Mouse (Mus musculus) limb, embryonic 12.5 days (tissue): ENCODE measurements at regions not wholly inside any gene's neighbourhood (a gene's known extent, or its start where the extent isn't known, plus 50 kb on each side); places are given as distances from the start of the nearest gene placed in this dataset.

Source experiments
- ATAC-seq: fragments of 200-750 bp; cut with Nextera tagmentation; 2 replicates; pipeline ENCODE4 v1.8.0; 2017; ENCODE audit warnings: low read depth, moderate TSS enrichment; ENCODE audit not compliant: insufficient number of reproducible peaks, insufficient read depth, low FRiP score, low TSS enrichment
- H3K27ac ChIP-seq: fragments of 300-500 bp; sonication (generic); 2 replicates; pipeline ENCODE4 v1.5.1; 2016; ENCODE audit warnings: mild to moderate bottlenecking, moderate library complexity
- H3K27me3 ChIP-seq: fragments of 300-500 bp; sonication (generic); 2 replicates; pipeline ENCODE4 v1.6.1; 2016; ENCODE audit warnings: mild to moderate bottlenecking, moderate library complexity
- H3K36me3 ChIP-seq: fragments of 300-500 bp; sonication (generic); 2 replicates; pipeline ENCODE4 v1.6.1; 2016; ENCODE audit warnings: mild to moderate bottlenecking, moderate library complexity
- H3K4me1 ChIP-seq: fragments of 300-500 bp; sonication (generic); replicated peaks from 2 replicates; pipeline ENCODE4 v1.6.1; 2016
- H3K4me2 ChIP-seq: fragments of 300-500 bp; sonication (generic); 2 replicates; pipeline ENCODE4 v1.6.1; 2016; ENCODE audit warnings: mild to moderate bottlenecking, moderate library complexity
- H3K4me3 ChIP-seq: fragments of 300-500 bp; sonication (generic); replicated peaks from 2 replicates; pipeline ENCODE4 v1.5.1; 2016; ENCODE audit warnings: mild to moderate bottlenecking
- H3K9ac ChIP-seq: fragments of 300-500 bp; sonication (generic); replicated peaks from 2 replicates; pipeline ENCODE4 v1.6.1; 2016; ENCODE audit warnings: mild to moderate bottlenecking, moderate library complexity
- H3K9me3 ChIP-seq: fragments of 300-500 bp; sonication (generic); 2 replicates; pipeline ENCODE4 v1.6.1; 2016; ENCODE audit warnings: mild to moderate bottlenecking, moderate library complexity
- WGBS: fragments of 180-500 bp; shearing (Covaris S2); methylation state at CpG from one replicate; pipeline ENCODE4 v1.1.7; 2016; 5-methylcytosine and 5-hydroxymethylcytosine counted together

- no peaks in the 10 kb centered on the region for H3K27me3 ChIP-seq
- H3K4me1 ChIP-seq, result 0 out of 2 replicates have a peak, but pooled peaks cover 8% of the 10 kb centered on the region
- H3K36me3 ChIP-seq, result no peaks in the 10 kb centered on the region
- H3K27ac ChIP-seq, result no peak overlapping the region
- no peak overlapping the region for H3K9ac ChIP-seq
- ATAC-seq, result no peak
- no peak overlapping the region for H3K4me2 ChIP-seq
- WGBS, result 58% methylated on average over 2 of the region's 2 CpGs
- H3K4me3 ChIP-seq, result no peak overlapping the region
- peaks cover 4% of the 10 kb centered on the region; the same call in 1 of the 2 replicates for H3K9me3 ChIP-seq
Measured at GRCm38 (mm10) chr2:51822976-51823375, 112.0 kb downstream of the Rbm43 start.

- no peak for ATAC-seq
- Histone ChIP-seq H3K4me3 (no peak overlapping the region), H3K27ac (no peak overlapping the region)
Measured at GRCm38 (mm10) chr2:51830286-51830944, 104.5 kb downstream of the Rbm43 start.

GRCm38 (mm10) chr2:51830965-51831720, 103.8 kb downstream of the Rbm43 start:
- no peak for ATAC-seq
- no peak overlapping the region for H3K4me2 ChIP-seq
- H3K36me3 ChIP-seq, result no peaks in the 10 kb centered on the region
- peaks cover 11% of the 10 kb centered on the region; the same call in 1 of the 2 replicates for H3K4me1 ChIP-seq
- H3K9ac ChIP-seq, result no peak overlapping the region
- H3K4me3 ChIP-seq, result no peak overlapping the region
- H3K27me3 ChIP-seq, result no peaks in the 10 kb centered on the region
- 0 out of 2 replicates have a peak, but pooled peaks cover 5% of the 10 kb centered on the region for H3K9me3 ChIP-seq
- WGBS, result 87% methylated on average over 9 of the region's 9 CpGs
- no peak overlapping the region for H3K27ac ChIP-seq

More at GRCm38 (mm10) chr2:51830286-51830944, 104.5 kb downstream of the Rbm43 start:
- H3K9ac ChIP-seq, result no peak overlapping the region
- H3K4me1 ChIP-seq, result peaks cover 13% of the 10 kb centered on the region; the same call in 1 of the 2 replicates
- no peaks in the 10 kb centered on the region for H3K27me3 ChIP-seq
- 36% methylated on average over 7 of the region's 7 CpGs for WGBS
- no peak overlapping the region for H3K4me2 ChIP-seq
- 0 out of 2 replicates have a peak, but pooled peaks cover 5% of the 10 kb centered on the region for H3K9me3 ChIP-seq
- H3K36me3 ChIP-seq, result no peaks in the 10 kb centered on the region

- Histone ChIP-seq H3K27ac (no peak overlapping the region), H3K4me3 (no peak overlapping the region), H3K4me2 (no peak overlapping the region), H3K9ac (no peak overlapping the region), H3K4me1 (no peaks in the 10 kb centered on the region), H3K27me3 (no peaks in the 10 kb centered on the region), H3K9me3 (0 out of 2 replicates have a peak, but pooled peaks cover 5% of the 10 kb centered on the region), H3K36me3 (no peaks in the 10 kb centered on the region)
- no peak for ATAC-seq
- 63% methylated on average over 5 of the region's 5 CpGs for WGBS
Measured at GRCm38 (mm10) chr2:51837864-51838263, 97.1 kb downstream of the Rbm43 start.

GRCm38 (mm10) chr2:51840808-51841207, 94.2 kb downstream of the Rbm43 start:
- Histone ChIP-seq H3K4me3 (no peak overlapping the region), H3K36me3 (no peaks in the 10 kb centered on the region), H3K4me2 (no peak overlapping the region), H3K9me3 (no peaks in the 10 kb centered on the region), H3K27ac (no peak overlapping the region), H3K9ac (no peak overlapping the region), H3K27me3 (no peaks in the 10 kb centered on the region), H3K4me1 (peaks cover 8% of the 10 kb centered on the region)
- WGBS, result 89% methylated on average over 3 of the region's 3 CpGs
- ATAC-seq, result no peak

GRCm38 (mm10) chr2:51844831-51845230, 90.1 kb downstream of the Rbm43 start:
- Histone ChIP-seq H3K27me3 (no peaks in the 10 kb centered on the region), H3K4me2 (no peak overlapping the region), H3K27ac (peak overlapping the region; percentile 50), H3K9me3 (no peaks in the 10 kb centered on the region), H3K36me3 (no peaks in the 10 kb centered on the region), H3K4me3 (no peak overlapping the region), H3K4me1 (peaks cover 39% of the 10 kb centered on the region), H3K9ac (no peak overlapping the region)
- no peak for ATAC-seq
- 18% methylated on average over 8 of the region's 8 CpGs for WGBS

- Histone ChIP-seq H3K27ac (peak overlapping the region; percentile 47), H3K4me3 (no peak overlapping the region), H3K9ac (no peak overlapping the region), H3K27me3 (no peaks in the 10 kb centered on the region), H3K9me3 (no peaks in the 10 kb centered on the region), H3K4me1 (peaks cover 53% of the 10 kb centered on the region), H3K4me2 (no peak overlapping the region), H3K36me3 (no peaks in the 10 kb centered on the region)
- ATAC-seq, result no peak
- WGBS, result 53% methylated on average over 4 of the region's 4 CpGs
Measured at GRCm38 (mm10) chr2:51847556-51847955, 87.4 kb downstream of the Rbm43 start.

- no peaks in the 10 kb centered on the region for H3K27me3 ChIP-seq
- no peak overlapping the region for H3K4me3 ChIP-seq
- H3K4me1 ChIP-seq, result peaks cover 53% of the 10 kb centered on the region
- no peaks in the 10 kb centered on the region for H3K9me3 ChIP-seq
- no peak for ATAC-seq
- no peaks in the 10 kb centered on the region for H3K36me3 ChIP-seq
- peak overlapping the region; percentile 50 for H3K27ac ChIP-seq
- 37% methylated on average over 6 of the region's 6 CpGs for WGBS
- no peak overlapping the region for H3K4me2 ChIP-seq
- no peak overlapping the region for H3K9ac ChIP-seq
Measured at GRCm38 (mm10) chr2:51847964-51848363, 87.0 kb downstream of the Rbm43 start.

- Histone ChIP-seq H3K9ac (no peak overlapping the region), H3K4me1 (peaks cover 53% of the 10 kb centered on the region), H3K4me3 (no peak overlapping the region), H3K27me3 (no peaks in the 10 kb centered on the region), H3K27ac (peak overlapping the region; percentile 50; the same call in 1 of the 2 replicates), H3K36me3 (no peaks in the 10 kb centered on the region), H3K9me3 (no peaks in the 10 kb centered on the region), H3K4me2 (no peak overlapping the region)
- 10% methylated on average over 2 of the region's 2 CpGs for WGBS
- no peak for ATAC-seq
Measured at GRCm38 (mm10) chr2:51848491-51848890, 86.5 kb downstream of the Rbm43 start.

- no peak for ATAC-seq
- Histone ChIP-seq H3K36me3 (no peaks in the 10 kb centered on the region), H3K4me2 (no peak overlapping the region), H3K27me3 (no peaks in the 10 kb centered on the region), H3K4me1 (peaks cover 53% of the 10 kb centered on the region), H3K27ac (no peak overlapping the region), H3K9ac (no peak overlapping the region), H3K9me3 (no peaks in the 10 kb centered on the region), H3K4me3 (no peak overlapping the region)
- WGBS, result 80% methylated on average over 9 of the region's 9 CpGs
Measured at GRCm38 (mm10) chr2:51850581-51850980, 84.4 kb downstream of the Rbm43 start.

- no peaks in the 10 kb centered on the region for H3K36me3 ChIP-seq
- no peak overlapping the region for H3K4me2 ChIP-seq
- H3K27me3 ChIP-seq, result no peaks in the 10 kb centered on the region
- peak overlapping the region; percentile 80 for H3K27ac ChIP-seq
- WGBS, result 67% methylated on average over 7 of the region's 7 CpGs
- H3K9ac ChIP-seq, result no peak overlapping the region
- H3K4me3 ChIP-seq, result no peak overlapping the region
- H3K4me1 ChIP-seq, result peaks cover 45% of the 10 kb centered on the region
- no peak for ATAC-seq
- no peaks in the 10 kb centered on the region for H3K9me3 ChIP-seq
Measured at GRCm38 (mm10) chr2:51851711-51852110, 83.3 kb downstream of the Rbm43 start.
